Mouse (Mus musculus) liver, postnatal 0 days (tissue): ENCODE results near the gene Mybbp1a.

Source experiments
- CTCF ChIP-seq: sonication (generic); IDR thresholded peaks from 2 replicates; pipeline ENCODE4 v1.5.1; 2016; ENCODE audit warnings: antibody characterized with exemption, low read depth
- EP300 ChIP-seq: IDR thresholded peaks from 2 replicates; pipeline ENCODE4 v1.6.1; 2016; ENCODE audit warnings: antibody characterized with exemption, low read depth, mild to moderate bottlenecking

DNA sequence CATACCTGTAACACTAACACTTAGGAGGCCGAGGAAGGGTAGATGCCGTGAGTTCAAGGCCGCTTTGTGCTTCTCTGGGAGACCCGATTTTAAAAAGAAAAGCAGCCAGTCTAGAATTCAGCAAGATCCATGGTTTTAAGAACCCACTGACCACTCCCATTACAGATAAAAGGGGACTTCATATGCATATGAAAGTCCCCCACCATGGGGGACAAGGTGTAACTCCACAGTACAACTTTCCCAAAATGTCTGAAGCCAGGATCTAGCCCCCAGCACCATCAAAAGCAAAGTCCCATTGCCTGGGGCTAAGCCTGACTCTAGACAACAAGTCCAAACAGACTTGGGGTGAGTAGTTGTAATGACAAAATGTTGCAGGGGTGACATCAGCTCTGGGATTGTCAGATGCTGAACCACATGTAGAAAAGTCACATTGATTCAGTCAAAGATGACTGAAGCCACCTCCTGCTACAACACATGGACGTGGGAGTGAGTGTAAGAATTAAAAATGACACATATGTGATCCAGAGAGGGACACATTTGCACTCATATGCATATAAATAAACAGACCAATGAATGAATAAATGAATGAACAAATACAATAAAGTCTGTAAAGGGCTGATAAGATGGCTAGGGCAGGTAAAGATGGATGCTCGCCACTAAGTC is 20.6 kb upstream of the Mybbp1a start:
- TF ChIP-seq CTCF, result no peak
- no peak for TF ChIP-seq EP300
